Mouse (Mus musculus): Measurements from ENCODE around the gene Tcl1b1.
"Not testable (repeated sequence)": the region's sequence is repeated elsewhere in the genome, so short reads cannot be mapped to it uniquely, and the experiment has no call there.

Gene Tcl1b1

DNA sequence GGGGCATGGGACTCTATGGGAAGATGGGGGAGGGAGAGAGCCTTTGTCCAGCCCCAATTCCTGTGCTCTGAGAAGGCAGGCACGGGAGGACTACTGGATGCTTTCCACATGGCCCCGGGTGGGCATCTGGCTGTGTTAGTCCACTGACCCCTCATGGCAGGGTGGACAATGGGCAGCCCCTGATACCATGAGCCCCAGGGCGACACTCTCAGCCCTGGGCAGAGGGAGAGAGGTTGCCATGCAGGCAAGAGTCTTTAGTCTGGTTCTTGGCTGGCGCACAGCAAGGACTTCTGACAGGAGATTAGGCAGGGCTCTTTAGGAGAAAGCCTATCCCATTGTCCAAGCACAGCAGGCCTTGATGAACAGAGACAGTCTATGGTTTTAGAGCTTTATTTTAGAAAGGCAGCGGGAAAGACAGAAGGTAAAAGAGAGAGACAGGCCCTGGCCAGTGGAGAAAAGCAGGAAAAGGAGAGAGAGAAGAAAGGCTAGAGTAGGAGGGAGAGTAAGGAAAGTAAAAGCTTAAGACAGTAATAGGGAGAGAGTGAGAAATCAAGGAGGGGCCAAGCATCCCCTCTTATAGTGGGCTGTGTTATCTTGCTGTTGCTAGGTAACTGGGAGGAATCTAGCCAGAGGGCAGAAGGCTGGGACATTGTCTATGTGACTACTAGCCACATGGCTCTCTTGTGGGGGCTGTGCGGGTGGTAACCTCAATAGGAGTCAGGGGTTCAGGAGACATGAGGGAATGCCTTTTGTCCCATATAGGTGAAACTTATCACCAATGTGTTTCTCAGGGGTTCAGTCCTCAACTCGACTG is 40.4 kb downstream of the Tcl1b1 start:
- not testable (repeated sequence) for DNase-seq

DNA sequence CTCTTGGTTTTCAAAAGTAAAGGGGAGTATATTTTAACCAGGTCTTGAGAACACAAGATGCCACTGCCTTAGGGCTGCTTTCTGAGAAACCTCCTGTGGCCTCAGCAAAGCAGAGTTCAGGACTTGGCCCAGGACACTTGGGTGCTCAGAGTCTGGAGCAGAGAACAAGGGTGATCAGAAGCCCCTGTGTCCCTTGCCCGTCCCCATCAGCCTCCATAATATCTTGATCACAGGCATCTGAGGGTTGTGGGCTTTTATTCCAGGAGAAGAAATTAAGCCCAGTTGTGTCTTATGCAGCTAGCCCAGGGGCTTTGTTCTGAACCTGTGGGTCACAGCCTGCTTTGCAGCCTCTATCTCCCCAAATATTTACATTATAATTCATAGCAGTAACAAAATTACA is 42.2 kb downstream of the Tcl1b1 start, which contains the start of gene Tcl1b4:
TSS of gene Tcl1b4 (plus strand) at position 301 of the 400 bp plus-strand sequence.
- not testable (repeated sequence) for DNase-seq

DNA sequence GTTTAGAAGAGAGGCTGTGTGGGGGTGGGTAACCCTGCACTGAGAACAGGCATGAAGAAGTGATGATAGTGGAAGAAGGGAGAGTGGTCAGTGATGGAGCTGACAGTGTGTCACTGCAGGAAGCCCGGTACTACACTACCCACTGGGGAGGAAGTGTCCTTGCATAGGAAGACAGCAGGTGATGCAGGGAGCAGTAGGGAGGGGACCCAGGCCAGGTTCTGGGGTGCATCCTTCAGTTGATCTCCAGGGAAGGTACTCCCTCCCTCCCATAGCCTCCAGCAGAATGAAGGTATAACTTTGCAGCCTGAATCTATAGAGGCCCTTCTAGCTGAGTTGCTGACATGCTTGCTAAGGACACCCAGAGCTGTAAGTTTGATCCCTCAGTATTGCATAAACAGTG is 47.6 kb downstream of the Tcl1b1 start:
- no peak for DNase-seq

DNA sequence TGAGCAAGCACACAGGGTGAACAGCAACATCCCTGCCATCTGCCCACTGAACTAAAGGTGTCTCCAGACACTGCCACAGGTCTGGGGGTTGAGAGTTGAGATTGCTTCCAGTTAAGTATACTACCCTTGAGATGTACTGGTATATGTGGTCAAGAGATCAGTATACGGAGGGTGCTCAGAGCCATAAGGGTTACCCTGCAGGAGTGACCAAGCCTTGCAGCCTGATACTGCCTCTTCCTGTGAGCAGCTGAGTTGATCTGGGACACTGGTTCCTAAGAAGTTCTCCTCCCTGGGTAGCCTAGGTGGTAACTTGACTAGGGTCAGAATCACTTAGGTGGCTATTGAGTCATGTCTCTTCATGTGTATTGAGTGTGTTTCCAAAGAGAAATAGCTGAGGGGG is 49.0 kb downstream of the Tcl1b1 start:
- no peak for DNase-seq

DNA sequence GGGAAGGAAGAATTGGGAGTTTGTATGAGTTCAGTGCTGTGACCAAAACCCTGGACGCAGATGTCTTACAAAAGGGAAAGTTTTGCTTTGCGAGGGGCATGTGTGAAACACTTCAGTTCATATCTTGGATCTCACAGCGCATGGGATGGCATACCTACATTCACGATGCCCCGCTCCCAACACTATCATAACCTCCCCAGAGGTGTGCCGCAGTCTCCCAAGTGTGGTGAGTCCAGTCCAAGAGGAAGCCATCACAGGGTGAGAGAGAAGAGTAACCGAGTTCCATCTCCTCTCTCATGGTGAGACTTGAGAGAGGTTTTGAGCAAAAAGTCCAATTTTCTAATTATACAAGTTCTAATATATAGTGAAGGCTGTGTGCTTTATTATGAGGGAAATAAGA is 49.7 kb downstream of the Tcl1b1 start:
- DNase-seq = no peak
